In the genomic region with DNA sequence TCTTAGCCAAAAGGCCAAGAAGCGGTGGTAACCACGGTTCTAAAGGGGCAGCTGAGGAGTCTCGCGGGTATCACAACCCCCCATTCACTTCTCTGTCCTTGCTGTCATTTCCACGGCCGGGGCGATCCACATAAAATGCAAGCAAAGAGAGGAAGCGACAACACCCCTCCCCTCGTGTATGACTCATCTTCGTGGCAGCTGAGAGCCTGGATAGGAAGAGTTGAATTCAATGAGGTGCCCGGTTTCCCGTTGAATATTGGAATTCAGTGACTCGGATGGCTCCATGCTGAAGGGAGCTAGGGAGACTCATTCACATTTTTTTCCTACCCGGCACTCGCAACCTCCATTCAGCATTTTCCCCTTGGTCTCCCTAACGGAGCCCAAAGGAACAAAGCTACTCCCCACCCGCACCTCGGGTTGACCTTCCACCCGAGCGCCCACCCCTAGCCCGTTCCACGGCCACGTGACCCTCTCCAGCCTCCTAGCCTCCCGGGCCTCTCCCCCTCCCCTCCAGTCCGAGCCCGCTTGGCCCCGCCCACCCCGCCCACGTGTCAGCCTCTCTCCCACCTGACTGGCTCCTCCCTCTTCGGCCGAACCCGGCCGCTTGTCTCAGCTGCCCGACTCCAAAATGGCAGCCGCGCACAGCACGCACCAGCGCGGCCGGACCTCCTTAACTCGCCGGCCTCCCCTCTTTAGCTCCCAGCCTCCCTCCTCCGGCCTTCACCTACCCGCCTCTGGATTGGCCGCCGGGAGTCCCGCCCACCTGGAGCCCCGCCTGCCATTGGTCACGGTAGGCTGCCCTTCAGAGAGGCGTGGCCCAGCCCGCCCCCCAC, we compare ENCODE assay signal across 8 mouse cellular contexts. TPM values are rescaled to one million over a fixed set of nuclear protein-coding genes. Genes with fewer than 3 reads are reported as not detected.
DNase-seq lines count a peak whose midpoint lies in the region; ATAC-seq lines count a peak whose summit lies in the region.

No protein-coding gene starts in this region.

- DNase-seq in NIH3T3 (ENCODE audit: low read depth), result peak; percentile 99
- peak; percentile 98 to 99 for DNase-seq in cerebellum, postnatal 10 days
- peak; percentile 97 to 98 for DNase-seq in frontal cortex, postnatal 10 days (ENCODE audit: low spot score in 2 of 2)
- peak; percentile 96 to 99 for DNase-seq in layer of hippocampus, postnatal 14 days (ENCODE audit: low spot score in 2 of 2)
- peak; percentile 97 for DNase-seq in lung, postnatal 14 days
- peak; percentile 92 for DNase-seq in retina, adult 2 months (ENCODE audit: low read depth, low spot score)
- DNase-seq in thymus, postnatal 36 days, result peak; percentile 92 to 95

- no peaks in the 10 kb centered on the region; the same call in 1 of the 2 replicates for H3K27me3 ChIP-seq in hindbrain, embryonic 12.5 days

- H3K4me3 ChIP-seq in hindbrain, embryonic 12.5 days, result peak overlapping the region; percentile 92

- ATAC-seq in hindbrain, embryonic 12.5 days (ENCODE audit: low FRiP score), result peak; percentile 99

- H3K9ac ChIP-seq in hindbrain, embryonic 12.5 days, result peak overlapping the region; percentile 93

- H3K9me3 ChIP-seq in hindbrain, embryonic 12.5 days (replicated peaks), result no peaks in the 10 kb centered on the region

- H3K4me1 ChIP-seq in hindbrain, embryonic 12.5 days, result peaks cover 21% of the 10 kb centered on the region; the same call in 1 of the 2 replicates

- peak overlapping the region; percentile 94 for H3K27ac ChIP-seq in hindbrain, embryonic 12.5 days

- H3K4me2 ChIP-seq in hindbrain, embryonic 12.5 days (replicated peaks), result peak overlapping the region; percentile 77

- no peaks in the 10 kb centered on the region for H3K36me3 ChIP-seq in hindbrain, embryonic 12.5 days

- under 1% methylated on average over 49 of the region's 51 CpGs for WGBS in hindbrain, embryonic 12.5 days

RNA-seq across cellular contexts. Expression of gene Socs5, which starts 0.6 kb away (rescaled TPM):
- polyA plus RNA-seq in hindbrain, embryonic 12.5 days (2016; fragmentation: Nextera tagmentation; extraction: Ambion mirVana), result 17.7 and 21.0 TPM in 2 replicates
- 10 to 100 TPM; 66.3 to 67.8 TPM for total RNA-seq in layer of hippocampus, postnatal 14 days (2021)

Comparison
In these comparisons a context has a peak if more than half of its experiments do, and no peak if none do; other contexts are left out.
1. Peak in every context shown above with its lines: DNase-seq, ATAC-seq, H3K4me3 ChIP-seq and H3K27ac ChIP-seq.